17 mouse cellular contexts compared by ENCODE assay signal in the genomic region with DNA sequence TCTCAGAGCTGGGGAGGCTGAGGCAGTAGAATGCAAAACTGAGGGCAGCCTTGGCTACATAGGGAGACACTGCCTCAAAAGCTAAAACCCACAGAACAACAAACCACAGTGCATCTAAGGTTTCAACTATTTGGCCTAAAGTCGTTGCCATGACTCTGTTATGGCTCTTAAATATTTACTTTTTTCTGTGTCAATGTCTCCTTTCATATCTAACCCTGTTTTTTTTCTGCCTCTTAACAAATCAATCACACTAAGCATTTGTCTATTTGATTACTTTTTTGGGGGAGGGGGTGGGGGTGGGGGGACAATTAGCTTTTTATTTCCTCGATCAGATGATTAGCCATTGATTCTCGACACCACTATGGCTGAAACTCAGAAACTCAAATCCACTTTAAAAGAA.
"Had no signal": no experiment of that assay in that cellular context is flagged by ENCODE, and none has a peak within 500 bp of the region (broad histone marks: within the 10 kb centered on the region; RNA-seq: fewer than 3 reads in every experiment).

No protein-coding gene starts in this region.

- H3K9me3 ChIP-seq: liver, embryonic 13.5 days; liver, embryonic 15.5 days; midbrain, embryonic 12.5 days; neural tube, embryonic 13.5 days; neural tube, embryonic 15.5 days; stomach, embryonic 15.5 days had no signal

- H3K36me3 ChIP-seq: liver, embryonic 13.5 days; liver, embryonic 15.5 days; midbrain, embryonic 12.5 days; neural tube, embryonic 13.5 days; neural tube, embryonic 15.5 days; stomach, embryonic 15.5 days had no signal

- H3K27me3 ChIP-seq: liver, embryonic 13.5 days; liver, embryonic 15.5 days; neural tube, embryonic 13.5 days; neural tube, embryonic 15.5 days; stomach, embryonic 15.5 days had no signal

- H3K27ac ChIP-seq: liver, embryonic 13.5 days; liver, embryonic 15.5 days; midbrain, embryonic 12.5 days; neural tube, embryonic 13.5 days; neural tube, embryonic 15.5 days; stomach, embryonic 15.5 days; stomach, postnatal 0 days had no signal

- DNase-seq: liver, embryonic 13.5 days; lung, adult 18-20 months; lung, embryonic 14.5 days; lung, postnatal 10 days; lung, postnatal 4 days; midbrain, embryonic 14.5 days; right cerebral cortex, postnatal 14 days; thymus, adult 2 months; thymus, postnatal 25 days; thymus, postnatal 4 days had no signal

- H3K9ac ChIP-seq: liver, embryonic 13.5 days; liver, embryonic 15.5 days; lung, embryonic 14.5 days; midbrain, embryonic 12.5 days; neural tube, embryonic 13.5 days; neural tube, embryonic 15.5 days; stomach, embryonic 15.5 days had no signal

- H3K4me2 ChIP-seq: liver, embryonic 13.5 days; liver, embryonic 15.5 days; lung, embryonic 14.5 days; midbrain, embryonic 12.5 days; neural tube, embryonic 13.5 days; neural tube, embryonic 15.5 days; stomach, embryonic 15.5 days had no signal

- H3K4me3 ChIP-seq: liver, embryonic 13.5 days; liver, embryonic 15.5 days; midbrain, embryonic 12.5 days; myocyte; neural tube, embryonic 13.5 days; neural tube, embryonic 15.5 days; stomach, embryonic 15.5 days had no signal
